ENCODE assay signal across 14 mouse cellular contexts in genomic region chr3:138593911-138594310, GRCm38 (mm10).
"Had no signal": no experiment of that assay in that cellular context is flagged by ENCODE, and none has a peak within 500 bp of the region (broad histone marks: within the 10 kb centered on the region; RNA-seq: fewer than 3 reads in every experiment).

No protein-coding gene starts in this region.

- H3K4me1 ChIP-seq: intestine, embryonic 15.5 days; limb, embryonic 12.5 days; liver, embryonic 13.5 days had no signal

- H3K9me3 ChIP-seq: intestine, embryonic 15.5 days; limb, embryonic 12.5 days; liver, embryonic 13.5 days; neural tube, embryonic 15.5 days had no signal

- H3K27ac ChIP-seq: intestine, embryonic 15.5 days; layer of hippocampus, adult 2 months; limb, embryonic 12.5 days; liver, embryonic 13.5 days; neural tube, embryonic 15.5 days had no signal

- H3K36me3 ChIP-seq: intestine, embryonic 15.5 days; limb, embryonic 12.5 days; liver, embryonic 13.5 days; neural tube, embryonic 15.5 days had no signal

- H3K9ac ChIP-seq: intestine, embryonic 15.5 days; limb, embryonic 12.5 days; liver, embryonic 13.5 days; liver, postnatal 0 days; neural tube, embryonic 15.5 days had no signal

- DNase-seq: kidney, adult 18-20 months; kidney, postnatal 10 days; kidney, postnatal 4 days; liver; liver, embryonic 13.5 days; liver, postnatal 0 days; right cerebral cortex, adult 18-20 months; right cerebral cortex, postnatal 25 days; thymus, adult 18-20 months; thymus, postnatal 14 days had no signal

- H3K4me3 ChIP-seq: intestine, embryonic 15.5 days; layer of hippocampus, adult 2 months; limb, embryonic 12.5 days; liver, embryonic 13.5 days; neural tube, embryonic 15.5 days had no signal

- ATAC-seq: intestine, embryonic 15.5 days; liver, postnatal 0 days had no signal

- H3K4me2 ChIP-seq: intestine, embryonic 15.5 days; limb, embryonic 12.5 days; liver, embryonic 13.5 days; neural tube, embryonic 15.5 days had no signal

- H3K27me3 ChIP-seq: intestine, embryonic 15.5 days; neural tube, embryonic 15.5 days had no signal
